Mouse (Mus musculus): Measurements from ENCODE around the gene Taz. TPM values are rescaled to one million over a fixed set of nuclear protein-coding genes. Genes with fewer than 3 reads are reported as not detected.
A peak's percentile ranks its signal among the peaks of the same experiment; 100 is the strongest.

The Taz gene
- polyA plus RNA-seq, 1 experiment = 79.6 TPM

DNA sequence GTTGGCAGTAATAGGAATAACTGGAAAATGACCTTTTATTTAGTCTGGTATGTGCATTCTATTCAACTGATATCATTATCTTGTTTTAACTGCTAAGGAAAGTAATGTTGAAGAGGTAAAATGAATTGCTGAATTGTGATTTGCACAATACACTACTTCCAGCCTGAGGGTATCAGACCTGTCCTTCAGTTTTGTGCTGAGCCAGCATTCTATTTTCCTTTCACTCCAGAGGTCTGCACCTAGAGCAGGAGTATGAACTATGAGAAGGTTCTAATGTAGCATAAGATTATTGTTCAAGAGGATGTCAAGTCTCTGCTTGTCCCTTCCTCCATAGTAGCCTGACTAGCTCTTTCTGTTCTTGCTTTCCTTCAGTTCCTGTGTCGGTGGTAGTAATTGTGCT, 16.6 kb downstream of the Taz start:
- 93% methylated on average over 1 of the region's 1 CpGs for WGBS
- no peak overlapping the region for H3K27ac ChIP-seq (ENCODE audit: insufficient read depth, low read depth, low read length)
- peaks cover 1% of the 10 kb centered on the region; the same call in 1 of the 2 replicates for H3K36me3 ChIP-seq (ENCODE audit: control insufficient read depth, insufficient read depth, low read length)
- H3K4me3 ChIP-seq (ENCODE audit: insufficient read depth, low read depth, low read length) = no peak overlapping the region
- TF ChIP-seq POLR2A (IDR thresholded peaks at IDR 0.05; ENCODE audit: low read depth, low read length) (no peak), CTCF (conservative IDR thresholded peaks at IDR 0.05; ENCODE audit: insufficient read depth, insufficient read length, low read depth, low read length) (no peak)
- no peaks in the 10 kb centered on the region for H3K27me3 ChIP-seq (replicated peaks; ENCODE audit: control insufficient read depth, insufficient read depth, low read length)
- no peak for DNase-seq
- no peaks in the 10 kb centered on the region for H3K4me1 ChIP-seq (ENCODE audit: control insufficient read depth, insufficient read depth, low read length)

DNA sequence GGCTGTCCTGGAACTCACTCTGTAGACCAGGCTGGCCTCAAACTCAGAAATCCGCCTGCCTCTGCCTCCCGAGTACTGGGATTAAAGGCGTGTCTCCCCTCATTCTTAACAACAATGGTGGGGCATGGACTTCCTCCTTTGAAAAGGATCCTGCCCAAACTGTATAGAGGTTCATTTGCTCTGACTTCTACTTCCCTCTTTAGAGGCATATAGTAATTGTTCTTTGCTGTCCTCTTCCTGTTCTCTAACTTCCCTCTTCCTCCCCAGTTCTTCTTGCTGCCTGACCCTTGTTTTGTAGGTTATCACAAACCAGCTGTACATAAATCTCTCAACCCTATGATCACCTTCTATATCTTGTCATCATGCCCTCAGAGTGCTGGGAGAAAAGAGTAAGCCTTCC, 18.0 kb downstream of the Taz start:
- H3K36me3 ChIP-seq (ENCODE audit: control insufficient read depth, insufficient read depth, low read length) = peaks cover 1% of the 10 kb centered on the region; the same call in 1 of the 2 replicates
- no peak for DNase-seq
- 87% methylated on average over 3 of the region's 3 CpGs for WGBS
- H3K4me1 ChIP-seq (ENCODE audit: control insufficient read depth, insufficient read depth, low read length) = no peaks in the 10 kb centered on the region; the same call in 1 of the 2 replicates
- peak overlapping the region; percentile 23; the same call in 1 of the 2 replicates for H3K27ac ChIP-seq (ENCODE audit: insufficient read depth, low read depth, low read length)
- H3K27me3 ChIP-seq (replicated peaks; ENCODE audit: control insufficient read depth, insufficient read depth, low read length) = no peaks in the 10 kb centered on the region
- TF ChIP-seq POLR2A (IDR thresholded peaks at IDR 0.05; ENCODE audit: low read depth, low read length) = no peak
- no peak for TF ChIP-seq CTCF (conservative IDR thresholded peaks at IDR 0.05; ENCODE audit: insufficient read depth, insufficient read length, low read depth, low read length)
- H3K4me3 ChIP-seq (ENCODE audit: insufficient read depth, low read depth, low read length) = no peak overlapping the region

GRCm38 (mm10) chrX:74304867-74305700, 23.4 kb downstream of the Taz start, which contains the start of gene Gdi1:
TSS of gene Gdi1 (plus strand) at chrX:74304998.
- DNase-seq = peak; percentile 79
- TF ChIP-seq POLR2A (IDR thresholded peaks at IDR 0.05; ENCODE audit: low read depth, low read length) = peak; percentile 74
- peak; percentile 25; the same call in 1 of the 2 replicates for TF ChIP-seq CTCF (conservative IDR thresholded peaks at IDR 0.05; ENCODE audit: insufficient read depth, insufficient read length, low read depth, low read length)

DNA sequence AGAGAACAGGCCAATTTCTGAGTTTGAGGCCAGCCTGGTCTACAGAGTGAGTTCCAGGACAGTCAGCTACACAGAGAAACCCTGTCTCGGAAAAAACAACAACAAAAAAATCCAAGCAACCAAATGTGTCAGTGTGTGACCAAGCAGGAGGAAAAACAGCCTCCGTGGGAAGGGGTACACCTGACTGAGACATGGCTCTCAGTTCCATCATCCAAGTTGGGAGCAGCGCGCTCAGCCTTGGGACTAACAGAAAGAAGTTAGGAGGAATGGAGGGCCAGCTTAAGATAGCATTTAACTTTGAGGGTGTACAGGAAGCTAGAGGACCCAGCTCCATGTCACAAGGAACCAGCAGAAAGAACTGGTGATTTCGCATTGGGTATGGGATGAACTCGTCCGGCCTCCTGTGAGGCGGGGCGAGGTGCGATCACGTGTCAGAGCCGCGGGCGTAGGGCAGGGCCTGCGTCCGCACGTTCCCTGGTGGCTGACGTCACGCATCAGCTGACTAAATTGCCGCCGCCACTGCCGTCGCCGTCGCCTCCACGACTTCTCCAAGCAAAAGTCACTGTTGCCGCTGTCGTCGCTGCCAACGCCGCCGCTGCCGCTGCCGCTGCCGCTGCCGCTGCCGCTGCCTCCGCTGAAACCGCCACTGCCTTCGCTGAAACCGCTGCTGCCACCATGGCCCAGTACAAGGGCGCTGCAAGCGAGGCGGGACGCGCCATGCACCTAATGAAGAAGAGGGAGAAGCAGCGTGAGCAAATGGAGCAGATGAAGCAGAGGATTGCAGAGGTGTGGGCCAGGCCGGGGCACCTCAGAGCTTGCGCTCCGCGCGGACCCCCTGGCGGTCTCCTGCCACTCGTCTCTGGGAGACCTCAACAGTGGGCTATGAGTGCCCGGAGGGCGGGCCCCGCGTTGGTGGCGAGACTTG, 31.1 kb downstream of the Taz start, which contains the start of gene Fam50a:
TSS of gene Fam50a (plus strand) at position 494 of the 925 bp plus-strand sequence.
- peak within 1 kb of the TSS; percentile 92 for H3K4me3 ChIP-seq (ENCODE audit: insufficient read depth, low read depth, low read length)
- peak within 1 kb of the TSS; percentile 93 for H3K27ac ChIP-seq (ENCODE audit: insufficient read depth, low read depth, low read length)
- H3K27me3 ChIP-seq (replicated peaks; ENCODE audit: control insufficient read depth, insufficient read depth, low read length) = no peaks in the 10 kb centered on the region
- DNase-seq = peak; percentile 94
- peaks cover 13% of the 10 kb centered on the region; the same call in 1 of the 2 replicates for H3K4me1 ChIP-seq (ENCODE audit: control insufficient read depth, insufficient read depth, low read length)
- 1% methylated on average over 59 of the region's 59 CpGs for WGBS
- no peaks in the 10 kb centered on the region for H3K36me3 ChIP-seq (ENCODE audit: control insufficient read depth, insufficient read depth, low read length)
- peak; percentile 45 for TF ChIP-seq POLR2A (IDR thresholded peaks at IDR 0.05; ENCODE audit: low read depth, low read length)
- no peak for TF ChIP-seq CTCF (conservative IDR thresholded peaks at IDR 0.05; ENCODE audit: insufficient read depth, insufficient read length, low read depth, low read length)

More at GRCm38 (mm10) chrX:74304867-74305700, 23.4 kb downstream of the Taz start, which contains the start of gene Gdi1:
- Histone ChIP-seq H3K4me1 (ENCODE audit: control insufficient read depth, insufficient read depth, low read length) (peaks cover 4% of the 10 kb centered on the region; the same call in 1 of the 2 replicates), H3K27me3 (replicated peaks; ENCODE audit: control insufficient read depth, insufficient read depth, low read length) (no peaks in the 10 kb centered on the region), H3K36me3 (ENCODE audit: control insufficient read depth, insufficient read depth, low read length) (peaks cover 3% of the 10 kb centered on the region; the same call in 1 of the 2 replicates), H3K27ac (ENCODE audit: insufficient read depth, low read depth, low read length) (peak within 1 kb of the TSS; percentile 90), H3K4me3 (ENCODE audit: insufficient read depth, low read depth, low read length) (peak within 1 kb of the TSS; percentile 98)
- 0% methylated on average over 35 of the region's 41 CpGs for WGBS

DNA sequence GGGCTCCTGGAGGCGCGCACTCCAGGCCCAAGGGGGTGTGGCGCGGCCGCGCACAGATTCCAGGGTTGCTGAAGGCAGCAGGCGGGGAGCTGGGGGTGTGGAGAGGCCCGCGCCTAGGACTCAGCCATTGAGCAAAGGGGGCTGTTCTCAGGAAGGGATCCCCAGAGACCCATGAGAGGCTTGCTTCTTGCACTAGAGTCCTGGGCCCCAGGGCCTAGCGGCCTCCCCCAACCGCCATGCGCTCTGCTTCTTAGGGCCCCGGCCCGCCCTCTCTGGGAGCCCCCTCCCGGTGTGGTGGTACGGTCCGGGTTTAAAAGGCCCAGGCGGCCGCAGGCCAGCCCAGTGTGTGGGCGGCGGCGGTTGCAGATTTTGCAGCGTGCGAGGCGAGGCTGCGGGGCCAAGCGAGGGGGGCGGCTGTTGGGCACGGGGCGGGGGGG, 47.0 kb downstream of the Taz start, which contains the start of gene Plxna3:
TSS of gene Plxna3 (plus strand) at position 342 of the 437 bp plus-strand sequence.
- peak; percentile 73 for DNase-seq
- no peaks in the 10 kb centered on the region for H3K27me3 ChIP-seq (replicated peaks; ENCODE audit: control insufficient read depth, insufficient read depth, low read length)
- H3K36me3 ChIP-seq (ENCODE audit: control insufficient read depth, insufficient read depth, low read length) = no peaks in the 10 kb centered on the region
- WGBS = 0% methylated on average over 15 of the region's 30 CpGs
- TF ChIP-seq CTCF (conservative IDR thresholded peaks at IDR 0.05; ENCODE audit: insufficient read depth, insufficient read length, low read depth, low read length) (no peak), POLR2A (IDR thresholded peaks at IDR 0.05; ENCODE audit: low read depth, low read length) (no peak)
- H3K27ac ChIP-seq (ENCODE audit: insufficient read depth, low read depth, low read length) = 0 out of 2 replicates have a peak within 1 kb of the TSS, but pooled peaks have one; percentile 39
- no peaks in the 10 kb centered on the region for H3K4me1 ChIP-seq (ENCODE audit: control insufficient read depth, insufficient read depth, low read length)
- H3K4me3 ChIP-seq (ENCODE audit: insufficient read depth, low read depth, low read length) = peak within 1 kb of the TSS; percentile 52

DNA sequence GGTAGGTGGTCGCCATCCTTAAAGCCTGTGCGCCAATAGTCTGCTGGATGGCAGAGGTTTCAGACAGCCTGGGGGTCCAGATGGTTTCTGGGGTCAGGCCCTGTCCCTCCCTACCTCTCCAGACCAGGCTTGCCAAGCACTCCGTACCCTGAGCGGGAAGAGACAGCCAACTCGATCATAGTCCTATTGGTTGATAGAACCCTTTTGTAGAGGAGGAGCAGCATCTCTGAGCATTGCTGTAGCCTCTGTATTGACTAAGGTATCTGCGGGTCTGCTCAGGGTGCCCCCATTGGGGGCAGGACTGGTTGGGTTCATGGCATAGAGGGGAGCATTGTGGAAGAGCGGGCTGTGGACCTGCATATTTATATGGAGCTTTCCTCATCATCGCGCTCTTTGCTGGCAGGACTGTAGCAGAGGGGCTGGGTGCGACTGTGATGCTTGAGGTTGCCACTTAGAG, 47.5 kb downstream of the Taz start:
- DNase-seq = no peak
- WGBS = 20% methylated on average over 10 of the region's 10 CpGs
- H3K27ac ChIP-seq (ENCODE audit: insufficient read depth, low read depth, low read length) = no peak overlapping the region
- TF ChIP-seq POLR2A (IDR thresholded peaks at IDR 0.05; ENCODE audit: low read depth, low read length) (no peak), CTCF (conservative IDR thresholded peaks at IDR 0.05; ENCODE audit: insufficient read depth, insufficient read length, low read depth, low read length) (no peak)
- H3K4me3 ChIP-seq (ENCODE audit: insufficient read depth, low read depth, low read length) = peak overlapping the region; percentile 52
- no peaks in the 10 kb centered on the region for H3K4me1 ChIP-seq (ENCODE audit: control insufficient read depth, insufficient read depth, low read length)
- H3K27me3 ChIP-seq (replicated peaks; ENCODE audit: control insufficient read depth, insufficient read depth, low read length) = no peaks in the 10 kb centered on the region
- no peaks in the 10 kb centered on the region for H3K36me3 ChIP-seq (ENCODE audit: control insufficient read depth, insufficient read depth, low read length)
